Mouse (Mus musculus) erythroblast, embryonic 14.5 days (primary cell): ENCODE results near the gene Naga. TPM values are rescaled to one million over a fixed set of nuclear protein-coding genes. Genes with fewer than 3 reads are reported as not detected.

Experiments
- H3K27me3 ChIP-seq: 2 replicates; pipeline ENCODE4 v1.6.1; 2012; ENCODE audit warnings: inconsistent platforms; ENCODE audit not compliant: control insufficient read depth
- H3K36me3 ChIP-seq: 2 replicates; pipeline ENCODE4 v1.6.1; 2012; ENCODE audit warnings: mild to moderate bottlenecking, inconsistent platforms; ENCODE audit not compliant: control insufficient read depth
- H3K4me1 ChIP-seq: 2 replicates; pipeline ENCODE4 v1.6.1; 2012; ENCODE audit warnings: inconsistent platforms; ENCODE audit not compliant: control insufficient read depth
- H3K4me3 ChIP-seq: replicated peaks from 2 replicates; pipeline ENCODE3; 2012; ENCODE audit warnings: moderate library complexity, mild to moderate bottlenecking, inconsistent platforms
- H3K9me3 ChIP-seq: 2 replicates; pipeline ENCODE4 v1.6.1; 2012; ENCODE audit warnings: low read length, inconsistent platforms, mixed read lengths; ENCODE audit not compliant: control insufficient read depth
- GATA1 ChIP-seq: IDR thresholded peaks from 2 replicates; pipeline ENCODE4 v1.6.1; 2012; ENCODE audit warnings: low read length, inconsistent platforms, mixed read lengths
- TAL1 ChIP-seq: IDR thresholded peaks from 3 replicates; pipeline ENCODE4 v1.6.1; 2012; ENCODE audit warnings: low read length, inconsistent platforms, mixed read lengths
- polyA plus RNA-seq: library from polyadenylated mRNA; stranded (reverse); fragments of >175 nt; gene quantifications from 2 replicates; pipeline ENCODE4 v1.2.3, GENCODE M21; 2012

The Naga gene
- polyA plus RNA-seq, 1 experiment: 17.6 TPM

DNA sequence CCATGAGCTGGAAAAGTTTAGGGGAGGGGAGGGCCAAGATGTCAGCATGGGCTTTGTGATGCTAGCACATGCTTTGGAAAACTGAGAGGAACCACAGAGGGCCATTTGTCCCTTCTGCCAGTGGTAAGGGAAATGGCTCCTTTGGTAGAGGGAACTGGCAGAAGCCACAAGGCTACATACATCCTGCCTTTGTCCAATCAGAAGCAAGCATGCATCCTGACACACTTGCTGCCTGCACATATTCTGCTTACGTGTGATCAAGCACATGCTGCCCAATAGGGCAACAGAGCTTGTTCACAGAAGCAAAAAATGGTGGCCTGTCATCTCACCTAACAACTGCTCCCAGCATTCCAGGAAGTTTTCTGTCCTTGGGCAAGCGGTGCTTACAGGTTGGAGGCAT lies 13.3 kb downstream of the Naga start:
- Histone ChIP-seq H3K36me3 (peaks cover 17% of the 10 kb centered on the region), H3K4me3 (no peak overlapping the region), H3K4me1 (peaks cover 4% of the 10 kb centered on the region), H3K27me3 (0 out of 2 replicates have a peak, but pooled peaks cover 4% of the 10 kb centered on the region), H3K9me3 (peaks cover 6% of the 10 kb centered on the region)
- TF ChIP-seq TAL1 (no peak), GATA1 (no peak)

DNA sequence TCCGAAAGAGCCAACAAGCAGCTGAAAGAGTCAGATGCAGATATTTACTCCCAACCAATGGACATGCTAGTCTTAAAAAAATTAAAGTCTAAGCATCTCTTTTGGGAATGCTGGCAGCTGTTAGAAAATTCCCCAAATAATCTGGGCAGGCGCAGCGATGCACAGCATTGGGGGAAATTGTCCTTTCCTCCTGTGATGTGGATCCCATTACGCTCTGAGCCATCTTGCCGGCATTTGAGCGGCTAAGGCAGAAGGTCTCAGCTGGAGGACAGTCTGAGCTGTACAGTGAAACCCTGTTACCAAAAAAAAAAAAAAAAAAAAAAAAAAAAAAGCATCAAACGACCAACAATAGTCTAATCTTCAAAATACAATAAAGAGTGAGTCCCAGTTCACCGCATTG lies 16.5 kb downstream of the Naga start:
- TF ChIP-seq TAL1 (no peak), GATA1 (no peak)
- H3K4me3 ChIP-seq: no peak overlapping the region

GRCm38 (mm10) chr15:82319613-82320012 lies 19.1 kb downstream of the Naga start:
- Histone ChIP-seq H3K27me3 (0 out of 2 replicates have a peak, but pooled peaks cover 4% of the 10 kb centered on the region), H3K4me1 (no peaks in the 10 kb centered on the region), H3K4me3 (no peak overlapping the region), H3K9me3 (peaks cover 6% of the 10 kb centered on the region), H3K36me3 (no peaks in the 10 kb centered on the region)
- no peak for TF ChIP-seq GATA1
- TF ChIP-seq TAL1: no peak

More for the DNA sequence above, 16.5 kb downstream of the Naga start:
- Histone ChIP-seq H3K9me3 (peaks cover 6% of the 10 kb centered on the region), H3K27me3 (0 out of 2 replicates have a peak, but pooled peaks cover 4% of the 10 kb centered on the region), H3K36me3 (no peaks in the 10 kb centered on the region), H3K4me1 (no peaks in the 10 kb centered on the region)

DNA sequence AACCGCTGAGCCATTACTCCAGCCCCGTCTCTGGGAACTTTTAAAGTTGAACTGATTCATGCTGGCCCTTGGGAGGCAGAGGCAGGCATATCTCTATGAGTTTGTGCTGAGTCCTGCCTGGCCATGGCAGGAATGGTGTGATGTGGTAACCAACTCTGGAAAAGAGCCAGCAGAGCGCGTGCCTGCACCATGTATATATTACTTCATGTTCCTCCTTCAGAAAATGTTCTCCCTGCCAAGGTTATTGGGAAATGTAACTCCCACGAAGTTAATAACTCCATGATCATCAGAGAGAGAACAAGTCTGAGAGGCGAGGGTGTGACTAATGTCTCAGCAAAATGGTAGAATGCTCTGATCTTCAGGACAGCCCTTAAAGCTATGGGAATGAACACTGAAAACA lies 20.9 kb downstream of the Naga start:
- H3K9me3 ChIP-seq: peaks cover 6% of the 10 kb centered on the region
- H3K4me1 ChIP-seq: peaks cover 3% of the 10 kb centered on the region
- H3K36me3 ChIP-seq: no peaks in the 10 kb centered on the region
- H3K27me3 ChIP-seq: no peaks in the 10 kb centered on the region
- TF ChIP-seq TAL1: no peak
- no peak overlapping the region for H3K4me3 ChIP-seq

DNA sequence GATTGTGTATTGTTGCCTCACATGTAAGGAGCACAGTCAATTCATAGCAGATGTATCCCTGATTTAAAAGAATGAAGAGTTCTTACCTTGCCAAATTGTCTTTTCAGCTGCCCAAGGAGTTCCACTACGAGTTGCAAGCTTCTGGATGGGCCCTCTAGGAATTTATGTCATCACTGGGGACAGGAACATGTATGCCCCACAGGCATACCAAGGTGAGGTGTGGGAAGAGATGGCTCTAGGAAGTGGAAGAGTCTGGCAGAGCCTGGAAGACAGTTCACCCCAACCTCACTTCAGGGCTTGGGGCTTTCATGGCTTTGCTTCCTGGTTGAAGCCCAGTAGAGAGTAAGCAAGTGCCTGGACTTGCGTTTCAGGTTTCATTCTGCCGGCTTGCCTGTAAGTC lies 30.3 kb downstream of the Naga start:
- Histone ChIP-seq H3K4me1 (no peaks in the 10 kb centered on the region), H3K9me3 (no peaks in the 10 kb centered on the region), H3K27me3 (no peaks in the 10 kb centered on the region), H3K4me3 (no peak overlapping the region), H3K36me3 (no peaks in the 10 kb centered on the region)
- TF ChIP-seq TAL1 (no peak), GATA1 (no peak)

DNA sequence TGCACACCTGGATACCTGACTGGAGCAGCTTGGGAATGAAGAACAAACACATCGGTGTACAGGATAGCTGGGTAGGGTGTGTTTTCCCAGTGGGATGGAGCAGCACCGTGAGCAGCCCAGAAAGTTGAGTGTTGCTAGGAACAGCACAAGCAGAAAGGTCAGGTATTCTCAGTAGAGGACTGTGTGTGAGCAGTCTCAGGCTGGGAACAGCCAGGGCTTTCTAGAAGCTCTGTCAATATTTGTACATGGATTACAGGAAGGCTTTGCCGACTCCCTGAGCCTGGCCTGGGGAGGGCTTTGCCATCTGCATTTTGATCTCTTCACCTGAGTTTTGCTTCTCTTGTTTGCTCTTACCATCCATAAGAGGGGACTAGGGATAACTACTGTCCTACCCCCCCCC lies 31.6 kb downstream of the Naga start:
- H3K36me3 ChIP-seq: no peaks in the 10 kb centered on the region
- TF ChIP-seq TAL1 (no peak), GATA1 (no peak)
- no peaks in the 10 kb centered on the region for H3K27me3 ChIP-seq
- H3K4me1 ChIP-seq: no peaks in the 10 kb centered on the region
- H3K9me3 ChIP-seq: no peaks in the 10 kb centered on the region
- H3K4me3 ChIP-seq: no peak overlapping the region

DNA sequence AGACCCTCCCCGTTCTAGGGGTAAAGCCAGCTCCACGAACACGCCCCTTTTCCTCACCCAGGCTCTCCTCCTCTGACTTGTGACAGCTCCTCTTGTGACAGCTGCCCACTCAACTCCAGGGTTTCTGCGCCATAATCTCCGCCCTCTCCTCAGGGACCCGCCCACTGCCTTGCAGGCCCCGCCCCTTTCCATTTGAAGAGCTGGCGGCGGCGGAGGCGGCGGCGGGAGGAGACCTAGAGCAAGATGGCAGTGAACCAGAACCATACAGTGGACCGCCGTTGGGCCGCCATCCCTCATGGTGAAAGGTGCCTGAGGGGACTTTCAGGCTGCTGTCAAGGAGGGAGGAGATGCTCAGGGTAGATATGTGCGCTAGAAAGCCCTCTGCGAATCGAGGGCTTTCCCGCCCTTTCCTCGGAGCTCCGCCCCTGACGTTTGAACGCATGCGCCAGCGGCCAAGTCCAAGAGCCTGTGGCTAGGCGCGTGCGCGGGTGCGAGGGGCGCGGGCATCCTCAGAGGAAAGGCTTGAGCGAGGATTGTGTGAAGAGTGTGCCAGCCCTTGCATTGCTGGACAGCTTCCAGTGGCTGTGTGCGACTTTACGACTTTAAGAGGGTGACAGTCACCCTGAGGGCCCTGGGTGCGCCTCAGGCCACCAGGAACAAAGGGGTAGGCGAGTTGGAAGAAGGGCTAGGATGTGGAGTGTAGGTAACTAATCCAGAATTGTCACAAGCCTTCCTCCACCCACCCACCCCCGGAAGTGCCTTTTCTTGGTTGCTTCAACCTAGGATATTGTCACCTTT lies 39.8 kb downstream of the Naga start, which contains the start of gene Wbp2nl:
Gene Wbp2nl, plus strand, starts transcription at position 191 of the 798 bp plus-strand sequence.
- peaks cover 6% of the 10 kb centered on the region for H3K9me3 ChIP-seq
- no peaks in the 10 kb centered on the region for H3K36me3 ChIP-seq
- H3K4me1 ChIP-seq: peaks cover 13% of the 10 kb centered on the region
- no peak for TF ChIP-seq GATA1
- TF ChIP-seq TAL1: no peak
- H3K4me3 ChIP-seq: no peak within 1 kb of the TSS
- peaks cover 9% of the 10 kb centered on the region for H3K27me3 ChIP-seq

- Histone ChIP-seq H3K4me3 (no peak overlapping the region), H3K36me3 (no peaks in the 10 kb centered on the region), H3K4me1 (peaks cover 15% of the 10 kb centered on the region), H3K27me3 (peaks cover 15% of the 10 kb centered on the region), H3K9me3 (peaks cover 6% of the 10 kb centered on the region)
- TF ChIP-seq GATA1 (no peak), TAL1 (no peak)
These were observed 44.7 kb downstream of the Naga start for GRCm38 (mm10) chr15:82294059-82294458.

GRCm38 (mm10) chr15:82293271-82293711 lies 45.4 kb downstream of the Naga start:
- H3K36me3 ChIP-seq: no peaks in the 10 kb centered on the region
- TF ChIP-seq TAL1 (no peak), GATA1 (no peak)
- no peak overlapping the region for H3K4me3 ChIP-seq
- H3K4me1 ChIP-seq: peaks cover 11% of the 10 kb centered on the region
- peaks cover 10% of the 10 kb centered on the region for H3K27me3 ChIP-seq
- H3K9me3 ChIP-seq: no peaks in the 10 kb centered on the region
